Mouse (Mus musculus) testis, adult 2 months (tissue): ENCODE data around the gene Hbq1b. TPM values are rescaled to one million over a fixed set of nuclear protein-coding genes. Genes with fewer than 3 reads are reported as not detected.
"Not testable (repeated sequence)": the region's sequence is repeated elsewhere in the genome, so short reads cannot be mapped to it uniquely, and the experiment has no call there.

Source experiments
- H3K27ac ChIP-seq: fragments of 200-500 bp; 2 replicates; pipeline ENCODE4 v1.5.1; 2012; ENCODE audit warnings: low read depth, low read length; ENCODE audit not compliant: control insufficient read depth, insufficient read depth
- H3K27me3 ChIP-seq: fragments of 200-500 bp; 2 replicates; pipeline ENCODE4 v1.6.1; 2012; ENCODE audit warnings: mild to moderate bottlenecking, low read length, moderate library complexity; ENCODE audit not compliant: control insufficient read depth, insufficient read depth
- H3K36me3 ChIP-seq: fragments of 200-500 bp; 2 replicates; pipeline ENCODE4 v1.6.1; 2012; ENCODE audit warnings: mild to moderate bottlenecking, low read length; ENCODE audit not compliant: control insufficient read depth, insufficient read depth
- H3K4me1 ChIP-seq: fragments of 200-500 bp; 2 replicates; pipeline ENCODE4 v1.6.1; 2012; ENCODE audit warnings: low read length; ENCODE audit not compliant: control insufficient read depth, insufficient read depth
- H3K4me3 ChIP-seq: fragments of 200-500 bp; 2 replicates; pipeline ENCODE4 v1.5.1; 2012; ENCODE audit warnings: low read depth, mild to moderate bottlenecking, low read length, moderate library complexity, mixed read lengths; ENCODE audit not compliant: control insufficient read depth
- CTCF ChIP-seq: fragments of 200-500 bp; IDR thresholded peaks from 2 replicates; pipeline ENCODE4 v1.5.1; 2012; ENCODE audit warnings: low read depth, mild to moderate bottlenecking, inconsistent platforms, low read length, moderate library complexity; ENCODE audit not compliant: control insufficient read depth, insufficient read depth, insufficient replicate concordance
- POLR2A ChIP-seq: fragments of 200-500 bp; IDR thresholded peaks from 2 replicates; pipeline ENCODE4 v1.6.1; 2012; ENCODE audit warnings: low read depth, mild to moderate bottlenecking, inconsistent platforms, low read length, moderate library complexity; ENCODE audit not compliant: control insufficient read depth
- polyA plus RNA-seq: library from polyadenylated mRNA; depleted of rRNA; stranded (reverse); fragments of >200 nt; gene quantifications from 2 replicates; pipeline ENCODE4 v1.2.3, GENCODE M21; 2012

Hbq1b gene
- polyA plus RNA-seq, 1 experiment, result not detected

DNA sequence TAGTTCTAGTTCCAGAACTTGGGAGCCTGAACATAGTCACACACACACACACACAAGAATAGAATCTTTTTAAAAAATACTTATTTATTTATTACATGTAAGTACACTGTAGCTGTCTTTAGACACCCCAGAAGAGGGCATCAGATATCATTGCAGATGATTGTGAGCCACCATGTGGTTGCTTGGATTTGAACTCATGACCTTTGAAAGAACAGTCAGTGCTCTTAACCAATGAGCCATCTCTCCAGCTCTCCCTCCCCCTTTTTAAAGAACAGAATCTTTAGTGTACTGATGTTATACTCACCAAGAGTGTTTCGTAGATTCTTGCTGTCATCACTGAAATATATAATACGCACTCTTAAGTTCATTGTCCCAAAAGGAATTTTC lies 11.8 kb downstream of the Hbq1b start:
- Histone ChIP-seq H3K27ac (no peak overlapping the region), H3K27me3 (no peaks in the 10 kb centered on the region), H3K4me3 (no peak overlapping the region), H3K4me1 (no peaks in the 10 kb centered on the region; the same call in 1 of the 2 replicates), H3K36me3 (no peaks in the 10 kb centered on the region)
- TF ChIP-seq POLR2A, result no peak
- TF ChIP-seq CTCF, result no peak

DNA sequence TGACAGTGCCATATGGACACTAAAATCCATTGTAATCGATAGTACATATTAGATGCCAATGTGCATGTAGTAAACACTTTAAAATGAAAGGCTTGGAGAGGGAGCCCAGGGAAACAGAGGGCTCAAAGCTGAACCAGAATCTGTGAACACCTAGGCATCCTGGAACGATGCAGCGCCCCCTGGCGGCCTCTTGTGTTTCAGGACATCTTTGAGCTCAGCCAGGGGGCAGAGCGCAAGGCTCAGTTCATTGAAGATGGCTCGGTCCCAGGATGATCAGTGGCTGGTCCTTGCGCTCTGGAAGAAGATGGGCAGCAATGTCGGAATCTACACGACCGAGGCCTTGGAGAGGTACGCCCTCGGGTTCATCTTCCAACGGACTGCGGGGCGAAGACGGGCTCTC lies 13.1 kb downstream of the Hbq1b start, which contains the start of gene Hbq1a:
Gene Hbq1a, plus strand, starts transcription at position 205 of the 400 bp plus-strand sequence.
- peak within 1 kb of the TSS; percentile 53 for H3K4me3 ChIP-seq
- not testable (repeated sequence) for H3K4me1 ChIP-seq, H3K27me3 ChIP-seq, H3K36me3 ChIP-seq, H3K27ac ChIP-seq
- peak; percentile 66 for TF ChIP-seq CTCF

DNA sequence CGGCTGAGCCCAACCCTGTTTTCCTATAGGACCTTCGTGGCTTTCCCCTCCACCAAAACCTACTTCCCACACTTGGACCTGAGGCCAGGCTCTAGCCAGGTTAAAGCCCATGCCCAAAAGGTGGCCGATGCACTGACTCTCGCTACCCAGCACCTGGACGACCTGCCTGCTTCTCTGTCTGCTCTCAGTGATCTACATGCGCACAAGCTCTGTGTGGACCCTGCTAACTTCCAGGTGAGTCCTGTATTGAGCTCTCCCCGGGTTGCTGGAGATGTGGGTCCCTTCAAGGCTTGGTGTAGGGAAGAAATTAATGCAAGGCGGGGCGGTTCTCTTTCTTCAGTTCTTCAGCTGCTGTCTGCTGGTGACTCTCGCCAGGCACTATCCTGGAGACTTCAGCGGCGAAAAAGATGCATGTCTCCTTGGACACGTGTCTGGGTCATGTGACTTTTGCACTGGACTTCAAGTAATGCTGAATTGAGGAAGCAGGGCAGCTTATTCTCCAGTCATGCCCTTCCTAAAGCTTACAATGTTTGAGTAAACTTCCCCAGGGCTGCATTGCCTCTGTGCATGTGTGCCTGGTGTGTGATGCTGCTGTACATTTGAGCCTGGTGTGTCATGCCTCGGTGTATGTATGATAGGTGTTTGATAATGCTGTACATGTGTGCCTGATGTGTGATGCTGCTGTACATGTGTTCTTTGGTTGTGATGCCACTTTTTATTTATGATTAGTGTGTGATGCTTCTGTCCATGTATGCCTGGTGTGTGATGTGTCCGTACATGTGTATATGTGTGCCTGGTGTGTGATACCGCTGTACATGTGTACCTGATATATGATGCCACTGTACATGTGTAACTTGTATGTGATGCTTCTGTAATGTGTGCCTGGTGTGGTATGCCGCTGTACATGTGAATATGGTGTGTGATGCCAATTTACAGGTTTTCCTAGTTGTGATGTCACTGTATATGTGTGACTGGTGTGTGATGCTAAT lies 13.8 kb downstream of the Hbq1b start:
- Histone ChIP-seq H3K4me3 (no peak overlapping the region; the same call in 1 of the 2 replicates), H3K36me3 (no peaks in the 10 kb centered on the region), H3K27me3 (no peaks in the 10 kb centered on the region), H3K4me1 (no peaks in the 10 kb centered on the region; the same call in 1 of the 2 replicates), H3K27ac (no peak overlapping the region)
- no peak for TF ChIP-seq POLR2A
- TF ChIP-seq CTCF, result no peak

DNA sequence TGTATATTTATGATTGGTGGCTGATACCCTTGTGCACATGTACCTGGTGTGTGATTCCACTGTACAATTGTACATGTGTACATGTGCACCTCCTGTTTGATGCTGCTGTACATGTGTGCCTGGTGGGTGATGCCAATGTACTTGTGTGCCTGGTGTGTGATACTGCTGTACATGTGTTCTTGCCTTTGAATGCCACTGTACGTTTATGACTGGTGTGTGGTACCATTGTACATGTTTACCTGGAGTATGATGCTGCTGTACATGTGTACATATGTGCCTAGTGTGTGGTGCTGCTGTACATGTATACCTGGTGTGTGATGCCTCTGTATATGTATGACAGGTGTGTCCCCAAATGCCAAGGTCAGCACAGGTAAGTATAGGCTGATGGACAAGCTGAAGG lies 14.7 kb downstream of the Hbq1b start:
- Histone ChIP-seq H3K4me1 (no peaks in the 10 kb centered on the region; the same call in 1 of the 2 replicates), H3K27me3 (no peaks in the 10 kb centered on the region), H3K4me3 (no peak overlapping the region), H3K27ac (no peak overlapping the region), H3K36me3 (no peaks in the 10 kb centered on the region)
- no peak for TF ChIP-seq CTCF
- TF ChIP-seq POLR2A, result no peak

DNA sequence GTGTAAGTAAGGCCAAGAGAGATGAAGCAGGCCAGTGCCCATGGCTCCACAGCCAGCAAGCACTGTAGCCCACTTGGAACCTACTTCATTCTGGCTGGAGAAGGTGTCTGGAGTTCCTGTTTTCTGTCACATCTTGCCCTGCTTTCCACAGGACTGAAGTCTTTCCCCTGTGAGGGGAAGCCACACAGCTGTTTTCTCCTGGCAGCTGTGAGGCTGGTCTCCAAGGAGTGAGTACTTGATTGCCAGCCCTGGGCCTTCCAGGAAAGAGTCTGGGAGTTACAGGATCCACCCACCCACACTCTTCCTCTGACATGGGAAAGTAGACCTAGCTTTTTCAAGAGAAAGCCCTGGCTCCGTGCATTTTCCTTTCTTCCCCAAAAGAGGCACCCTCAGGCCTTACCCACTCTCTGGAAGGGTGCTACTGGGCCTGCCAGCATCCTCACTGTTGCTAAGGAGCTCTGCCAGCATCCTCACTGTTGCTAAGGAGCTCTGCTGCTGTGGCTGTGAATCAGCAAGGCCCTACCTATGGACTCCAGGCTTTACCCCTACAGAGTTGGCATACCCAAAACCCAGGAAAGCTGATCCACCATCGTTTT lies 16.2 kb downstream of the Hbq1b start:
- Histone ChIP-seq H3K4me3 (no peak overlapping the region), H3K27ac (no peak overlapping the region), H3K4me1 (no peaks in the 10 kb centered on the region; the same call in 1 of the 2 replicates), H3K27me3 (no peaks in the 10 kb centered on the region), H3K36me3 (no peaks in the 10 kb centered on the region)
- no peak for TF ChIP-seq POLR2A
- TF ChIP-seq CTCF, result no peak

DNA sequence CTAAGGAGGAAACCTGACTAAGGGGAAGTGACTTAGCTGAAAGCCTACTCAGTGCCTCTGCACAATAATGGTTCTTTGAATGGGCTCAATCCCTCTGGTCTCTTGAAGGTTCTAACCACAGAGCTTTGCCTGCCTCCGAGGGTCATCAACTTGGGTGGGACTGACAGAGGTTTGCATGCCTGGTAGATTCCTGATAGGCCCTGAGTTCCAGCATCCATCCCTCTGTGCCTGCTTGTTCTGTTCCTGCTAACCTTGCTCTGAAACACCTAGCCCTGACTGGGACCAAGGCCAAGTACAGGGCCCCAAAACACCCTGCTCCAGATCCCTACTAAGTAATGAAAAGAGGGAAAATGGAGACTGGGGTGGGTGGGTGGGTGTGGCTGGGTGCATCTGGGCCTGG lies 16.7 kb downstream of the Hbq1b start:
- TF ChIP-seq CTCF, result no peak
- H3K4me1 ChIP-seq, result no peaks in the 10 kb centered on the region; the same call in 1 of the 2 replicates
- H3K27me3 ChIP-seq, result no peaks in the 10 kb centered on the region
- H3K36me3 ChIP-seq, result no peaks in the 10 kb centered on the region
- H3K27ac ChIP-seq, result no peak overlapping the region
- no peak overlapping the region for H3K4me3 ChIP-seq

DNA sequence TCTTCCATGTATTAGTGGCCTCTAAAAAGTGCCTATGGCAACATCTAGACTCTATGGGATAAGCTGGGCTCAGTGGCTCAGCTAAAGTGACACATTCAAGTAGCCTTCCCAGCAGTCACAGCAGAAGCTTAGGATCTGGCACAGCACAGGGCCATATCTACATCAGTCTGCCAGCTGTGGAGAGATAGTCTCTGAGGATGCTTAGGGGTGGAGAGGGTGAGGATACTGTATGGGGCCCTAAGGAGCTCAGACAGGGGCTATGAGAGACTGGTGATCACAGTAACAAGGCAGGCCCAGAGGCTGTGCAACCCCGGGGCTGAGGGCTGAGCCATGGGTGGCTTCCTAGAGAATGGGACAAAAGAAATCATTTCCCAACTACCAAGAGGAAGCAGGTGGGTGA lies 20.2 kb downstream of the Hbq1b start:
- no peaks in the 10 kb centered on the region for H3K27me3 ChIP-seq
- no peaks in the 10 kb centered on the region for H3K36me3 ChIP-seq

More for the DNA sequence above, 20.2 kb downstream of the Hbq1b start:
- no peak overlapping the region for H3K27ac ChIP-seq
- H3K4me3 ChIP-seq, result no peak overlapping the region
- TF ChIP-seq CTCF (no peak), POLR2A (no peak)
- H3K4me1 ChIP-seq, result no peaks in the 10 kb centered on the region
